Mouse (Mus musculus) heart, postnatal 4 days (tissue): Measurements from ENCODE around the gene Bbof1. TPM values are rescaled to one million over a fixed set of nuclear protein-coding genes. Genes with fewer than 3 reads are reported as not detected.

Source experiments
- DNase-seq: peaks from one replicate; pipeline ENCODE4 v3.0.0; 2021
- total RNA-seq, 2 experiments: library from RNA; stranded (reverse); gene quantifications; 2 replicates each; pipeline ENCODE4 v1.2.3; 2021

Gene Bbof1
- 1 to 10 TPM; 2.5 to 3.0 TPM for total RNA-seq

- peak; percentile 93 for DNase-seq
Observed at GRCm38 (mm10) chr12:84408819-84409507, at the start of gene Bbof1, which contains the start of gene Entpd5. Gene Bbof1, plus strand, starts transcription at chr12:84409071. Gene Entpd5, minus strand, starts transcription at chr12:84409029.

DNA sequence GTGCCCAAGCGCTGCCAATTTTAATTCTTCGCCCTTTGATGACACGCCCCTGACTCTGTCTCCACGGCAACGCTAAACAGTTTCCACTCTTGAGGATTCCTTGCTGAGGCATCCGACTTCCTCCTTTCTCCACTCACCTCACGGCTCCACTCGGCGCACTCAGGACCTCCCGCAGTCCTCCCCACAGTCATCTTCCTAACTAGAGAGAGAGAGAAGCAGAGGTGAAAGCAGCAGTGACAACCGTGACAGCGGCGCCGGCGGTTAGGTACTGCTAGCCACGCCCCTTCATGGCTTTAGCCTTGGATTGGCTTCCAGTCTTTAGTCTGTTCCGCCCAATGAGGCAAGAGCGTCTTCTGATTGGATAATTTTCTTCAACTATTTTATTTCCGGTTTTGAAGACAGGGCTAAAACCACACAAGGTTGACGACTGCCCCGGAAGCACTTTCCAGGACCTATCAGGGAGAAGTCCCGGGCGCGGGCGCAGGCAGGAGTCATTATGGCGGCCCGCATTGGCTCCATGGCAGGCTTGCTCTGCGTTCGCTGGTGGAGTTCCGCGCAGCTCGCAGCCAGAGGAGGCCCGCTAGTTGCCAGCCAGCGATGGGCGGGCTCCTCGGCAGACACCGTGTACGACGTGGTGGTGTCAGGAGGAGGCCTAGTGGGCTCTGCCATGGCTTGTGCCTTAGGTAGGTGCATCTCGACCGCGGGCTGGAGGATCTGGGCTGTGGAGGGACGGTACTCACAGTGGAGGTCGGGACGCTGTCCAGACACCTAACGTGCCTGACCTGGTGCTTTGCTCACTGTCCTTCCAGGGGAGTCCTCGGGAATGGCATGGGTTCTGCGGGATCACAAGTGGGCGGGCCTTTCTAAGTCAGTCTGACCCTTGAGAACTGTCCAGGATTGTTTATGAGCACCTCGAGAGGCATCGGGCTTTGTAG, 47.0 kb upstream of the Bbof1 start, which contains the start of the genes Coq6 and Fam161b:
Gene Coq6 (plus strand): TSS at position 103 of the 935 bp plus-strand sequence.
Gene Fam161b (minus strand): TSS at position 279 of the 935 bp plus-strand sequence.
- DNase-seq = peak; percentile 94

- no peak for DNase-seq
Observed at GRCm38 (mm10) chr12:84362872-84363271, 46.0 kb upstream of the Bbof1 start.

- DNase-seq = no peak
Observed at GRCm38 (mm10) chr12:84364291-84364690, 44.6 kb upstream of the Bbof1 start.

DNA sequence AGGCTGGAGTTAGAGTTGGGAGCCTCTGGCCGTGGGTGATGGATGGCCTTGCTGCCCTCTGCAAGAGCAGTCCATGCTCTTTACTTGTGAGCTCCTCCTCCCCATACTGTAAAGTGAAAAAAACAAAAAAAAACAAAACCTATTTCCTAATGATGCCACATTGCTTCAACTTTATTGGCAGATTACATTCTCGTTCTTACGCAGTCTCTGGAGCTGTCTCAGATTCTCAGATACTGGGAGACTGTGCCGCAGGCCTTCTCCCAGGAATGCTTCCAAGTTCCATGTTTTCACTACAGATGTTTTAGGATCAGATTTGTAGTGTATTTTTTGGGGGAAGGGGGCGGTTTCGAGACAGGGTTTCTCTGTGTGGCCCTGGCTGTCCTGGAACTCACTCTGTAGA, 43.7 kb upstream of the Bbof1 start:
- no peak for DNase-seq

DNA sequence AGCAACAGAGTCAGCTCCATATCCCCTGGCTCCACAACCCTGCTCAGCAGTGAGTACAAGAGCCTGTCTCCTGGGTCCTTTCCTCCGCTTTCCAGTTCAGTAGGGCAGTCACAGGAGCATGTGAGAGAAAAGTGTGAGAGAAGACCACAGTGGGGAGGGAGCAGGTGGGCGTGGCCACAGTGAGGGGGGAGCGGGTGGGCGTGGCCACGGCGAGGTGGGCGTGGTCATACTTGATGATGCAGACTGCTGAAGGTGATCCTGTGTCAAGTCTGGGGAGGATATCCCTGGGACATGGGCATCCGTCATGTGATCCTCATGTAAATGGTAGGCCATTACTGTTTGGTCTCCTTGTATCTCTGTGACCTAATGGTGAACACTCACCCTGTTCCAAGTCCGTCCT, 41.9 kb upstream of the Bbof1 start:
- DNase-seq = no peak

- DNase-seq = no peak
Observed at GRCm38 (mm10) chr12:84371647-84372046, 37.2 kb upstream of the Bbof1 start.

GRCm38 (mm10) chr12:84373831-84374481, 34.9 kb upstream of the Bbof1 start:
- no peak for DNase-seq

DNA sequence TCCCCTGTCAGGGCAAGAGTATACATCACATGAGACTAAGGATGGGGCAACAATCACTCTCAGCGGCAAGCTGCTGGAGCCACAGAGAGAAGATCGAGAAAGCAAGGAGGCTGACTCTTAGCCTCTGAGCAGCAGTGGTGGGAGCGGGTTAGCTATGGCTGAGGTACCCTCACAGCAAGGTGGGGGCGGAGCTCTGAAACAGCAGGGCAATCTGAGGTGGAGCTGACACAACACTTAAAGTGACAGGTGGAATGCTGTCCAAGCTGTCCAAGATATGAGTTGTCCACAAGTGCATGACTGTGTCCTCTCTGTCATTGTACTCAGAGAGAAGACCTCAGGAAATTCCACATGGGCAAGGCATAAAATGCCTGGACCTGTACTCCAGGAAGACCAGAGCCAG, 26.5 kb upstream of the Bbof1 start:
- DNase-seq = peak; percentile 50

GRCm38 (mm10) chr12:84384644-84385081, 24.2 kb upstream of the Bbof1 start:
- peak; percentile 80 for DNase-seq

GRCm38 (mm10) chr12:84385408-84385807, 23.5 kb upstream of the Bbof1 start:
- no peak for DNase-seq

GRCm38 (mm10) chr12:84388097-84388496, 20.8 kb upstream of the Bbof1 start:
- no peak for DNase-seq

GRCm38 (mm10) chr12:84388774-84389400, 20.0 kb upstream of the Bbof1 start:
- no peak for DNase-seq

DNA sequence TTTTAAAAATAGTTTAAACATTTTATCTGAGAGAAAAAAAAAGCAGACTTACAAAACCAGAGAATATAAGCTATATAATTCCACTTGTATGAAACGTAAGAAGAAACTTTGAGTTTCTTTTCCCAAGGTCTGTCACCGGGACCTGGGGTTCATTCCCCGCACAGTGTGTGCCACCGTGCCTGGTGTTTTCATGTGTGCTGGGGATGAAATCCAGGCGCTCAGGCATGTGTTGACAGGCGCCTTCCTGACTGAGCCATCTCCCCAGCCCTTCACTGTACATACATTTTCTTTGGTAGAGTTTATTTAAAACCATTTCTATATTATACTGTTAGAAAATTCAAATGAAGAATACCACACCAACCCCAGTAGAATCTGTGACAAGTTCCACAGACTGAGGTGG, 18.5 kb upstream of the Bbof1 start:
- DNase-seq = peak; percentile 52

GRCm38 (mm10) chr12:84392681-84393080, 16.2 kb upstream of the Bbof1 start:
- no peak for DNase-seq

- no peak for DNase-seq
Observed at GRCm38 (mm10) chr12:84393847-84394246, 15.0 kb upstream of the Bbof1 start.

DNA sequence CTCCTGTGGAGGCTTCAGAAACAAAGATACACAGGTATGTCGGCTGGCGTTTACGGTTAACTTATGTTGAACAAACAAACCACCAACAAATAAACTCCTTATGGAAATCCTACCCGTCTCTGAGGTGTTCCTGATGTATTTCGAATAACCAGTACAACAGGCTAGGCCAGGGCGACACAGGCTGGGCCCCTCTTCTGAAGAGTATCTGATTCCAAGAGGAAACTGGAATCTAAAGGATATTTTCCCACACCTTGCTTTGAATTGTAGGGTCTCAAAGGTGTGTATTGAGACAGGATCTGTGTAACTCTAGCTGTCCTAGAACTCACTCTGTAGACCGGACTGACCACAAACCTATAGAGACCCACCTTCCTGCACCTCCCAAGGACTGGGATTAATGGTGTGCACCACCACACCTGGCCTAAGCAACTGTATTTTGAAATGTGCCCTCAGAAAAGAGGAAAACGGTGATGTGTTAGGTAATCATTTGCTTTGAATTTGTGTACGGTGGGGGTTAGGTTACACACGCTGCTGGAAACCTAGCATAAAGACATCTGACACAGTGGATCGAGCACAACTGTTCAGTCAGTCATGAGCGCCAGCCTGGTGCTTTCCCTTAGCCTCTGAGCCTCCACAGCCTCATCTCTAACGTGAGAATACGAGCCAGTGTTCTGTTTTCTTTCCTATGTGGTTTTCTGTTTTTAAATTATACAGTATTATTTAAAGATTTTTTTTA, 11.8 kb upstream of the Bbof1 start:
- DNase-seq = no peak

GRCm38 (mm10) chr12:84397685-84398084, 11.2 kb upstream of the Bbof1 start:
- no peak for DNase-seq

GRCm38 (mm10) chr12:84398629-84399028, 10.2 kb upstream of the Bbof1 start:
- DNase-seq = no peak

DNA sequence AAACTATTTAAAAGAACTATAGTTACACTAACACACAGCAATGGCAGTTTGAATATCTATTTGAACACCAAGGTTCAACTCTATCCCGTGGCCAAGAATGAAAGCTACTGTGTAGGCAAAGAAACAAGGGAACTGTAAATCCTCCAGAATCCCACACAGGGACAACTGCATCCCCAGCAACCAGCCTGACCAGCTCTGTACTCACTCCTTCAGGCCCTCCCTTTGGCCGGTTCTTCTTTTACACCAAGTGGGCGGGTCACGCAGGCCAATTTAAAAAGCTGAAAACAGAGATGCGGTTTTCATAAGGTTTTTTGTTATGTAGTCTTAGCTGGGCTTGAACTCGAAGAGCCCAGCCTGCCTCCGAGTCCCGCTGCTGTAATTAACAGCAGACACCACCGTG, 9.7 kb upstream of the Bbof1 start:
- DNase-seq = no peak

DNA sequence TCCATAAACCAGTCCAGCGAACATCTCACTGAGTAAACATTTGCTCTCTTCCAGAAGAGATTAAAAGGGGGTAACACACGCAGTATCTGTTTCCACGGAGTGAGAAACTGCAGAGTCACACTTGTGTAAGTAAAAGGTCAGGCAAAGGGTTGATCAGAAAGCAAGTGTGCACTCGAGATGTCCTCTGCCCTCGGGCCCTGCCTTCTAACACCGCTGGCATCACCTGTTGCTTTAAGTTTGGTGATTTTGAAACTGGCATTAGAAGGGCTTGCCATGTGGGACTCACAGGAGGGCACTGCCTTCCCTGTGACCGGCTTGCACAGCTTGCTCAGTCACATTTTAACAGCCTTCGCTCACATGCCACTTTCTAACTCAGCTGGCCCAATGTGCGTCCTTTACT, 9.2 kb upstream of the Bbof1 start:
- DNase-seq = no peak

DNA sequence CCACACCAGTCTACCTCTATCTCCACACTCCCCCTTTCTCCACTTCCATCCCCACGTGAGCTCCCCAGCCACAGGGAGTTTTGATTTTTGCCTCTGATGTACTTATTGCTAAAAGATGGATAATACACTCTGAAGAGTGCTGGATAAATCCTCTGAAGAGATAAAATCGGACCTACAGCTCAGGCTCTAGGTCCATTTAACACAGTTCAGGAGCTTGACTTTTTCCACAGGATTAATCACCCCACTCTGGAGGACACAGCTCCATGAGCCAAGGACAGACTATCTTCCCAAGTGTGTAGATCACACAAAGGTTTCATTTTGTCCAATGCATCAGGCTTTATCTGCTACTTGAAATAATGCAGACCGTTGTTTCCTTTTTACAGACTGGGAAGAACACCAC, 8.8 kb upstream of the Bbof1 start:
- no peak for DNase-seq
